Mouse (Mus musculus): ENCODE measurements around the gene Sdc3. TPM values are rescaled to one million over a fixed set of nuclear protein-coding genes. Genes with fewer than 3 reads are reported as not detected.

Gene Sdc3
- polyA plus RNA-seq, 1 experiment from 2014 or later, result 10.1 TPM

DNA sequence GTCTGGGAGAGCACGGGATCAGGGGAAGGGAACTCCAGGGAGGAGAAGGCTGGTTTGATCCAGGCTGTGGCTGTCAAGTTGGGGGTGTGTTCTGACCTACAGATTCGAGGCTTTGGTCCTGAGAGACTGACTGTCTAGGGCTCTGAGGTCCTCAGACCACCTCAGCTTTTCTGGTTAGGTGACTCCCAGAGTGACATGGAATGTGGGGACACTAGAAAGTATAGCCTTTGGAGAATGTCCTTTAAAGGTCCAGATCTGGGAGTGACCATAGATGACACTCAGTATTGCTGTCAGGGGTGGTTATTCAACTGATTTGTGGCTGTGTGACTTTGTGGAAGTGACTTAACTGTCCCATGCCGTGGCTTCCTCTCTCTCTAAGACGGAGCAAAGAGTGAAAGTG is 2.4 kb downstream of the Sdc3 start:
- Histone ChIP-seq H3K9me3 (replicated peaks) (no peaks in the 10 kb centered on the region), H3K9ac (no peak overlapping the region), H3K27ac (replicated peaks) (no peak overlapping the region), H3K4me2 (no peak overlapping the region), H3K4me1 (replicated peaks) (peaks cover 14% of the 10 kb centered on the region), H3K27me3 (peaks cover 60% of the 10 kb centered on the region), H3K36me3 (replicated peaks) (no peaks in the 10 kb centered on the region), H3K4me3 (replicated peaks) (no peak overlapping the region)
- ATAC-seq (ENCODE audit: insufficient read depth), result no peak
- 13% methylated on average over 4 of the region's 4 CpGs for WGBS (ENCODE audit: insufficient replicate concordance)

DNA sequence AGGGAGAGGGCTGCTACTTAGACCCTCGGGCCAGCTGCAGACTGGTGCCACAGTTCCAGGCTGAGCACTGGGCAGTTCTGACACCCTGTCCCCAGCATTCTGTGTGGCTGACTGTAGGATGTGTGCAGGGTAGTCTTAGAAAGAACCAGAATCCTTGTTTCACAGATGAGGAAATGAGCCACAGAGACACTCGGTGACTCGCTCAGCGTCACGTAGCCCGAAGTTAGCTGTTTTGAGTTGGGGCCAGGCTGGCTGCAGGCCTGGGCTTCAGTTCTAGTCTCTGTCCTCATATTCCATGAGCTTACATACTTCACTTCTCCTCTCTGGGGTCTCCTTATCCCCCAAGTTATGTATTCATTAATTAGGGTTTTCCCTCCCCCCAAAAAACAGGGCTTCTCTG is 3.6 kb downstream of the Sdc3 start:
- H3K9me3 ChIP-seq (replicated peaks), result no peaks in the 10 kb centered on the region
- H3K4me2 ChIP-seq, result no peak overlapping the region
- no peak overlapping the region for H3K27ac ChIP-seq (replicated peaks)
- no peak overlapping the region for H3K9ac ChIP-seq
- peaks cover 14% of the 10 kb centered on the region for H3K4me1 ChIP-seq (replicated peaks)
- no peak overlapping the region for H3K4me3 ChIP-seq (replicated peaks)
- 72% methylated on average over 6 of the region's 6 CpGs for WGBS (ENCODE audit: insufficient replicate concordance)
- no peaks in the 10 kb centered on the region for H3K36me3 ChIP-seq (replicated peaks)
- no peak for ATAC-seq (ENCODE audit: insufficient read depth)
- peaks cover 48% of the 10 kb centered on the region for H3K27me3 ChIP-seq

DNA sequence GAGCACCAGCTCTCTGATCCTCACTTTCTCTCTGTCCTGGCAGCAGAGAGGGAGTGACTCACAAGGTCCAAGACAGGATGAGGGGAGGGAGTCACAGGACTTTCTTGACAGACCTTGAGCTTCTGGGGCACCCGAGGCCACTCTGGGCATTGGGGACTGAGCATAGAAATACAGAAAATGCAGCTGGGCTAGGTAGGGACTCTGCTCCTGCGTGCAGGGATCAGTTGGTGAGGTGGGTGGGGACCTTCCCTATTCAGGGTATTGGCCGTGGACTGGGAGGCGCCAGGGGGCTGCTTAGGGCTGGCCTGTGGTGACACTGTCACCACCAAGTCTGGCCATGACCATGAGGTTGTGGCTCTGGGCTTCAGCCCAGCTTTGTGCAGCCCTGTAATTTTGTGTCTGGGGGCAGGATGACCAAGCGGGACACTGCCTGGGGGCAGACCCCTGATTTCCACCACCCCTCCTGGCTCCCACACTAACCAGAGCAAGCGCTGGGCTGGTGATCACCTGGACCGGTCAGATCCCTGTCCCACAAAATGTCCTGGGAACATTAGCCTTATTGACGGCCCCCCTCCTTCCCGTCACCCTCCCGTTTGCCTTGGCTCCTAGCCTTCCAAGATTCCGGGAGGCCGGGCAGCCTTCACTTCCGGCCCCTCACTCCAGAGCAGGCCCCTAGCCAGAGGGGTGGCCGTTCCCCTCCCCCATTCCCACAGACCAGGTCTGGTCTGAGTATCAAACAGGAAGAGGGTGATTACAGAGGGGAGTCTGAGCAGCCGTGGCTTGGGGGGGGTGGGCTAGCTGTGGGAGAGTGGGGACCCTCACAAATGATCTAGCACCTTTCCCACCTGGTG is 5.1 kb downstream of the Sdc3 start:
- Histone ChIP-seq H3K27me3 (peaks cover 33% of the 10 kb centered on the region), H3K9me3 (replicated peaks) (no peaks in the 10 kb centered on the region), H3K4me2 (no peak overlapping the region), H3K9ac (no peak overlapping the region), H3K27ac (replicated peaks) (no peak overlapping the region; the same call in 1 of the 2 replicates), H3K4me1 (replicated peaks) (peaks cover 14% of the 10 kb centered on the region), H3K4me3 (replicated peaks) (no peak overlapping the region), H3K36me3 (replicated peaks) (no peaks in the 10 kb centered on the region)
- WGBS (ENCODE audit: insufficient replicate concordance), result 27% methylated on average over 15 of the region's 15 CpGs
- ATAC-seq (ENCODE audit: insufficient read depth), result no peak

DNA sequence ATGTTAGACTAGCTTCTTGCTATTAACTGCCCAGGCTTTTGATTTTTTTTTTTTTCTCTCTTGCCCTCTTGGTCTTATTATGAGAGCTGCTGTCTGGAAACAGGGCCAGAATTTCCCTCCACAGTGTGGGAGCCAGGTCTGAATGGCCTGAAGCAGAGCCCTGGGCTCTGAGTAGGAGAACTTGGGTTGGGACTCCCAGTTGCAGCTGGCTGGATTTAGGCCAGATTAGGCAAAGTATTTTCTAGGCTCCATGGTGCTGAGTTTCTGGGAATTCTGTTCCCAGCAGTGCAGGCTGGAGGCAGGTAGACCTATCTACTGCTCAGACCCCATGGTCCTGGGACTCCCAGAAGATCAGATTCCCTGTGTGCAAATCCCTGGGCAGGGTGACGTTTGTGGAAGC is 6.1 kb downstream of the Sdc3 start:
- Histone ChIP-seq H3K27me3 (peaks cover 23% of the 10 kb centered on the region), H3K27ac (replicated peaks) (no peak overlapping the region), H3K9me3 (replicated peaks) (no peaks in the 10 kb centered on the region), H3K4me3 (replicated peaks) (no peak overlapping the region), H3K36me3 (replicated peaks) (no peaks in the 10 kb centered on the region), H3K4me2 (no peak overlapping the region), H3K9ac (no peak overlapping the region), H3K4me1 (replicated peaks) (peaks cover 10% of the 10 kb centered on the region)
- no peak for ATAC-seq (ENCODE audit: insufficient read depth)
- 51% methylated on average over 1 of the region's 1 CpGs for WGBS (ENCODE audit: insufficient replicate concordance)

DNA sequence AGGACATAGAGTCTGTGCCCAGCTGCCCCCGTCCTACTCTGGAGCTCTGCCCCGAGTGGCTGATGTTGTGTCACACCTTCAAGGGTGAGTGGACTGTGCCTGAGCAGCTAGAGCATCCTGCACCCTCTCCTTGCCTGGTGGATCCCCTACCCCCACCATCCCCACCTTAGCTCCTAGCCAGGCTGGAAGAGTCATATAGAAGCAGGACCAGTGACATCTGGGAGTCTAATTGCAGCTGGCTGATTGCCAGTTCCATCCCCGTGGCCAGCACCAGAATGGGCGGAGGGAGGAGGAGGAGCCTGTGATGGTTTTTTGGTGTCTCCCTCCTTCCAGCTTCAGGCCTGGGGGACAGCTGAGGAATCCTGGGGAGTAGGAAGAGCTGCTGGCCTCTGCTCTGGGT is 6.8 kb downstream of the Sdc3 start:
- no peak overlapping the region for H3K27ac ChIP-seq (replicated peaks)
- H3K9ac ChIP-seq, result no peak overlapping the region
- H3K9me3 ChIP-seq (replicated peaks), result no peaks in the 10 kb centered on the region
- 46% methylated on average over 4 of the region's 4 CpGs for WGBS (ENCODE audit: insufficient replicate concordance)
- no peak overlapping the region for H3K4me3 ChIP-seq (replicated peaks)
- H3K4me2 ChIP-seq, result no peak overlapping the region
- H3K36me3 ChIP-seq (replicated peaks), result no peaks in the 10 kb centered on the region
- no peak for ATAC-seq (ENCODE audit: insufficient read depth)
- H3K27me3 ChIP-seq, result peaks cover 19% of the 10 kb centered on the region
- H3K4me1 ChIP-seq (replicated peaks), result peaks cover 10% of the 10 kb centered on the region

DNA sequence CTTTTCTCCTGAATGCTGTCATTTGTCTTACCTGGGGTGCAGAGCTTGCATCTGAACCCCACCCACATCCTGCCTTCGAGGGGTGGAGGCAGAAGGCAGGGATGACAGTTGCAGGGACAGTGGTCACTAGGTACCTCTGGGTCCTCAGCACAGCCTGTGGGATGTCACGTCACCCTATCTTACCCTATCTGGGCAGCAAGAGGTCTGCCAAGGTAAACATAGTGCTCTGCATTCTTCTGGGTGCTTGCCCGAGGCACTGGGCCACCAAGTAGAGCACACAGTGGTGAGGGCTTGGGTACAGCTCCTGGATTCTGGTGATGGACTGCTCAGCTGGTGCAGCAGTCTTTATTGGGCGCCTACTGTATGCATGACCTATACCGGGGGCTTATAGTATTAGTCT is 7.2 kb downstream of the Sdc3 start:
- H3K27me3 ChIP-seq, result peaks cover 14% of the 10 kb centered on the region
- H3K9me3 ChIP-seq (replicated peaks), result no peaks in the 10 kb centered on the region
- H3K4me2 ChIP-seq, result no peak overlapping the region
- H3K4me1 ChIP-seq (replicated peaks), result peaks cover 10% of the 10 kb centered on the region
- 44% methylated on average over 5 of the region's 5 CpGs for WGBS (ENCODE audit: insufficient replicate concordance)
- H3K9ac ChIP-seq, result no peak overlapping the region
- H3K36me3 ChIP-seq (replicated peaks), result no peaks in the 10 kb centered on the region
- H3K4me3 ChIP-seq (replicated peaks), result no peak overlapping the region
- H3K27ac ChIP-seq (replicated peaks), result no peak overlapping the region
- no peak for ATAC-seq (ENCODE audit: insufficient read depth)

DNA sequence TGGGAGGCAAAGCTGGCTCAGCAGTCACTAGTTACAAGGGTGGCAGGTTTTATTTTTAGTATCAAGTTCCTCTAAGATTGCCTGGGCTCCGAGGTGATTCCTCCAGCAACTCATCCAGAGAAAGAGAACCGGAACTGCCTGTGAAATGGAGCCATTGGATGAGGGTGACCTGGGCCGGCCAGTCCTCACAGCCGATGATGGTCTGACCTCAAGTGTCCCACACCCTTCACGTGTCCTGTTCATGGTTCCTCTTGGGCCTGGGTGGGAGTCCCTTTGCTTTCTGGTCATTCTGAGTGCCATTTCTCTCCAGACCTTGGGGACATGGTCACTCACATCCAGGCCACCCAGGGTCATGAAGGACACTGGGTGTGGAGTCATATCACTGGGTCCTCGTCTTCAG is 7.8 kb downstream of the Sdc3 start:
- H3K4me2 ChIP-seq, result no peak overlapping the region
- no peak overlapping the region for H3K4me3 ChIP-seq (replicated peaks)
- H3K9me3 ChIP-seq (replicated peaks), result no peaks in the 10 kb centered on the region
- peaks cover 10% of the 10 kb centered on the region for H3K4me1 ChIP-seq (replicated peaks)
- WGBS (ENCODE audit: insufficient replicate concordance), result 54% methylated on average over 6 of the region's 6 CpGs
- no peak overlapping the region for H3K9ac ChIP-seq
- H3K36me3 ChIP-seq (replicated peaks), result no peaks in the 10 kb centered on the region
- H3K27ac ChIP-seq (replicated peaks), result no peak overlapping the region
- 0 out of 2 replicates have a peak, but pooled peaks have one; percentile 37 for ATAC-seq (ENCODE audit: insufficient read depth)
- H3K27me3 ChIP-seq, result peaks cover 9% of the 10 kb centered on the region

- Histone ChIP-seq H3K4me2 (no peak overlapping the region), H3K27ac (replicated peaks) (no peak overlapping the region), H3K4me3 (replicated peaks) (no peak overlapping the region), H3K36me3 (replicated peaks) (no peaks in the 10 kb centered on the region), H3K9ac (no peak overlapping the region), H3K4me1 (replicated peaks) (peaks cover 10% of the 10 kb centered on the region), H3K9me3 (replicated peaks) (no peaks in the 10 kb centered on the region), H3K27me3 (no peaks in the 10 kb centered on the region)
- no peak for ATAC-seq (ENCODE audit: insufficient read depth)
- WGBS (ENCODE audit: insufficient replicate concordance), result 64% methylated on average over 5 of the region's 5 CpGs
These were observed 8.9 kb downstream of the Sdc3 start for GRCm38 (mm10) chr4:130801198-130801597.

GRCm38 (mm10) chr4:130801624-130802329 is 9.4 kb downstream of the Sdc3 start:
- no peak overlapping the region for H3K4me3 ChIP-seq (replicated peaks)
- H3K9me3 ChIP-seq (replicated peaks), result no peaks in the 10 kb centered on the region
- no peak overlapping the region for H3K27ac ChIP-seq (replicated peaks)
- no peak overlapping the region for H3K9ac ChIP-seq
- no peaks in the 10 kb centered on the region for H3K27me3 ChIP-seq
- H3K36me3 ChIP-seq (replicated peaks), result no peaks in the 10 kb centered on the region
- H3K4me1 ChIP-seq (replicated peaks), result peaks cover 9% of the 10 kb centered on the region
- no peak for ATAC-seq (ENCODE audit: insufficient read depth)
- no peak overlapping the region for H3K4me2 ChIP-seq
- WGBS (ENCODE audit: insufficient replicate concordance), result 54% methylated on average over 10 of the region's 10 CpGs

GRCm38 (mm10) chr4:130803591-130803990 is 11.3 kb downstream of the Sdc3 start:
- Histone ChIP-seq H3K4me3 (replicated peaks) (no peak overlapping the region), H3K9ac (no peak overlapping the region), H3K27ac (replicated peaks) (no peak overlapping the region), H3K4me1 (replicated peaks) (peaks cover 3% of the 10 kb centered on the region), H3K36me3 (replicated peaks) (no peaks in the 10 kb centered on the region), H3K27me3 (no peaks in the 10 kb centered on the region), H3K9me3 (replicated peaks) (no peaks in the 10 kb centered on the region), H3K4me2 (no peak overlapping the region)
- no peak for ATAC-seq (ENCODE audit: insufficient read depth)
- 63% methylated on average over 2 of the region's 2 CpGs for WGBS (ENCODE audit: insufficient replicate concordance)

DNA sequence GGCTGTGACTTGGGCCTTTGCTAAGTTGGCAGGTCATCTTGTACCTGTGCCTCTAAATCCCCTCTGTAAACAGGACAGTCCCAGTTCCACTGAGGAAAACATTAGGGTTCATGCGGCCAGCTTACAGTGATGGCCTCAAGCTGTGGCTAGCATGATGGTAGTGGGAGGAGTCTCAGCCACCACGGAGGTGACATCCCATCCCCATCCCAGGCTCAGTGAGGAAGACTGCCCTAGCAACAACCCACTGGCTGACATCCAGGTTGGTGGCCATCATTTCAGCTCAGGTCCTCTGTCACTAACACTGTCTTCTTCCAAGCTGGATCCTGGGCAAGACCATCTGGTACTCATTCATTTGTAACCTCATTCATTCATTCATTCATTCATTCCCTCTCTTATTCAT is 12.0 kb downstream of the Sdc3 start:
- no peak overlapping the region for H3K4me2 ChIP-seq
- no peaks in the 10 kb centered on the region; the same call in 1 of the 2 replicates for H3K4me1 ChIP-seq (replicated peaks)
- no peak overlapping the region for H3K4me3 ChIP-seq (replicated peaks)
- no peaks in the 10 kb centered on the region for H3K27me3 ChIP-seq
- H3K9me3 ChIP-seq (replicated peaks), result no peaks in the 10 kb centered on the region
- H3K36me3 ChIP-seq (replicated peaks), result no peaks in the 10 kb centered on the region
- 33% methylated on average over 2 of the region's 2 CpGs for WGBS (ENCODE audit: insufficient replicate concordance)
- no peak overlapping the region for H3K9ac ChIP-seq
- no peak overlapping the region for H3K27ac ChIP-seq (replicated peaks)
- no peak for ATAC-seq (ENCODE audit: insufficient read depth)

Data from liver, embryonic 15.5 days (tissue).